Mouse (Mus musculus) cerebellum, adult 2 months (tissue): Measurements from ENCODE around the gene Fyb2. TPM values are rescaled to one million over a fixed set of nuclear protein-coding genes. Genes with fewer than 3 reads are reported as not detected.

Experiments
- DNase-seq, 2 experiments: peaks; one replicate each; pipeline ENCODE4 v3.0.0; 2021
- H3K27ac ChIP-seq: fragments of 200-500 bp; 2 replicates; pipeline ENCODE4 v1.5.1; 2012; ENCODE audit warnings: low read length, control low read depth, inconsistent platforms; ENCODE audit not compliant: insufficient read depth
- H3K27me3 ChIP-seq: fragments of 200-500 bp; 2 replicates; pipeline ENCODE4 v1.6.1; 2012; ENCODE audit warnings: inconsistent platforms, mild to moderate bottlenecking, low read length, moderate library complexity; ENCODE audit not compliant: control insufficient read depth, insufficient read depth
- H3K4me1 ChIP-seq: fragments of 200-500 bp; 2 replicates; pipeline ENCODE4 v1.6.1; 2011; ENCODE audit warnings: low read length; ENCODE audit not compliant: control insufficient read depth, insufficient read depth
- H3K4me3 ChIP-seq: fragments of 200-500 bp; replicated peaks from 2 replicates; pipeline ENCODE3; 2011; ENCODE audit warnings: mild to moderate bottlenecking, low read depth, low read length, control low read depth; ENCODE audit not compliant: insufficient read depth
- CTCF ChIP-seq: fragments of 200-500 bp; IDR thresholded peaks from 2 replicates; pipeline ENCODE4 v1.5.1; 2011; ENCODE audit warnings: low read depth, mild to moderate bottlenecking, control low read depth, low read length, moderate library complexity, borderline replicate concordance; ENCODE audit not compliant: insufficient read depth
- POLR2A ChIP-seq: fragments of 200-500 bp; IDR thresholded peaks from 2 replicates; pipeline ENCODE4 v1.6.1; 2011; ENCODE audit warnings: low read length, control low read depth, borderline replicate concordance; ENCODE audit not compliant: insufficient read depth
- WGBS: fragments of 180-500 bp; shearing (Covaris S2); methylation state at CpG from one replicate; pipeline ENCODE4 v1.1.7; 2018; 5-methylcytosine and 5-hydroxymethylcytosine counted together
- polyA plus RNA-seq: library from polyadenylated mRNA; depleted of rRNA; stranded (reverse); fragments of >200 nt; gene quantifications from 2 replicates; pipeline ENCODE4 v1.2.3, GENCODE M21; 2012

Gene Fyb2
- polyA plus RNA-seq, 1 experiment, result 0.16 TPM

GRCm38 (mm10) chr4:104925383-104925782 lies 12.1 kb downstream of the Fyb2 start:
- no peak for DNase-seq
- Histone ChIP-seq H3K27me3 (no peaks in the 10 kb centered on the region), H3K4me1 (no peaks in the 10 kb centered on the region), H3K4me3 (no peak overlapping the region), H3K27ac (no peak overlapping the region)
- TF ChIP-seq POLR2A (no peak), CTCF (no peak)
- 85% methylated on average over 5 of the region's 5 CpGs for WGBS

- Histone ChIP-seq H3K27ac (no peak overlapping the region), H3K27me3 (no peaks in the 10 kb centered on the region), H3K4me1 (no peaks in the 10 kb centered on the region), H3K4me3 (no peak overlapping the region)
- 87% methylated on average over 7 of the region's 7 CpGs for WGBS
- no peak for DNase-seq
- TF ChIP-seq CTCF (no peak), POLR2A (no peak)
These were observed 15.9 kb downstream of the Fyb2 start for GRCm38 (mm10) chr4:104929165-104929564.

- no peak overlapping the region for H3K4me3 ChIP-seq
- no peak overlapping the region for H3K27ac ChIP-seq
- TF ChIP-seq CTCF (no peak), POLR2A (no peak)
- no peaks in the 10 kb centered on the region for H3K4me1 ChIP-seq
- no peaks in the 10 kb centered on the region; the same call in 1 of the 2 replicates for H3K27me3 ChIP-seq
- DNase-seq, result no peak
These were observed 20.4 kb downstream of the Fyb2 start for GRCm38 (mm10) chr4:104933620-104934019.

- 52% methylated on average over 3 of the region's 3 CpGs for WGBS
- H3K4me3 ChIP-seq, result no peak overlapping the region
- no peak overlapping the region for H3K27ac ChIP-seq
- H3K4me1 ChIP-seq, result no peaks in the 10 kb centered on the region
- no peaks in the 10 kb centered on the region; the same call in 1 of the 2 replicates for H3K27me3 ChIP-seq
- TF ChIP-seq POLR2A (no peak), CTCF (no peak)
- DNase-seq, result no peak
These were observed 21.7 kb downstream of the Fyb2 start for GRCm38 (mm10) chr4:104934997-104935396.

- TF ChIP-seq CTCF (no peak), POLR2A (no peak)
- WGBS, result 90% methylated on average over 3 of the region's 3 CpGs
- H3K4me1 ChIP-seq, result no peaks in the 10 kb centered on the region
These were observed 22.2 kb downstream of the Fyb2 start for GRCm38 (mm10) chr4:104935436-104935835.

GRCm38 (mm10) chr4:104936011-104936410 lies 22.8 kb downstream of the Fyb2 start:
- Histone ChIP-seq H3K27me3 (no peaks in the 10 kb centered on the region; the same call in 1 of the 2 replicates), H3K4me3 (no peak overlapping the region), H3K4me1 (no peaks in the 10 kb centered on the region), H3K27ac (no peak overlapping the region)
- no peak for DNase-seq
- 72% methylated on average over 9 of the region's 9 CpGs for WGBS
- TF ChIP-seq POLR2A, result no peak
- TF ChIP-seq CTCF, result no peak

More at GRCm38 (mm10) chr4:104935436-104935835, 22.2 kb downstream of the Fyb2 start:
- no peak overlapping the region for H3K27ac ChIP-seq
- DNase-seq, result no peak
- no peaks in the 10 kb centered on the region; the same call in 1 of the 2 replicates for H3K27me3 ChIP-seq
- no peak overlapping the region for H3K4me3 ChIP-seq

- Histone ChIP-seq H3K27me3 (no peaks in the 10 kb centered on the region; the same call in 1 of the 2 replicates), H3K4me1 (no peaks in the 10 kb centered on the region), H3K4me3 (no peak overlapping the region), H3K27ac (no peak overlapping the region)
- no peak for TF ChIP-seq POLR2A
- TF ChIP-seq CTCF, result no peak
- DNase-seq, result no peak
- WGBS, result 93% methylated on average over 6 of the region's 6 CpGs
These were observed 26.3 kb downstream of the Fyb2 start for GRCm38 (mm10) chr4:104939535-104939934.

GRCm38 (mm10) chr4:104941895-104942294 lies 28.6 kb downstream of the Fyb2 start:
- TF ChIP-seq POLR2A, result no peak
- no peak for TF ChIP-seq CTCF
- no peak overlapping the region for H3K4me3 ChIP-seq
- no peak for DNase-seq
- WGBS, result 86% methylated on average over 1 of the region's 1 CpGs
- no peaks in the 10 kb centered on the region for H3K4me1 ChIP-seq
- no peaks in the 10 kb centered on the region for H3K27me3 ChIP-seq
- H3K27ac ChIP-seq, result no peak overlapping the region
